Mouse (Mus musculus) frontal cortex, adult 2 months (tissue): ENCODE data around the gene Tjp3. TPM values are rescaled to one million over a fixed set of nuclear protein-coding genes. Genes with fewer than 3 reads are reported as not detected.

ENCODE experiments used
- DNase-seq, 2 experiments: peaks; one replicate each; pipeline ENCODE4 v3.0.0; 2022; ENCODE audit warnings: low spot score in 1 of 2; ENCODE audit errors: extremely low spot score in 1 of 2
- polyA plus RNA-seq: library from polyadenylated mRNA; depleted of rRNA; stranded (reverse); fragments of >200 nt; gene quantifications from 2 replicates; pipeline ENCODE4 v1.2.3, GENCODE M21; 2012; rRNA removed

Gene Tjp3
- polyA plus RNA-seq, result 0.34 and 0.46 TPM in 2 replicates

- peak in 1 of 2 experiments; percentile 5 for DNase-seq
These were observed at the start of gene Tjp3 for GRCm38 (mm10) chr10:81291511-81292104. Gene Tjp3 (minus strand): TSS chr10:81291581.

- DNase-seq, result no peak
These were observed 49.4 kb upstream of the Tjp3 start for GRCm38 (mm10) chr10:81340551-81341332.

GRCm38 (mm10) chr10:81336558-81336957 lies 45.2 kb upstream of the Tjp3 start:
- DNase-seq, result no peak

DNA sequence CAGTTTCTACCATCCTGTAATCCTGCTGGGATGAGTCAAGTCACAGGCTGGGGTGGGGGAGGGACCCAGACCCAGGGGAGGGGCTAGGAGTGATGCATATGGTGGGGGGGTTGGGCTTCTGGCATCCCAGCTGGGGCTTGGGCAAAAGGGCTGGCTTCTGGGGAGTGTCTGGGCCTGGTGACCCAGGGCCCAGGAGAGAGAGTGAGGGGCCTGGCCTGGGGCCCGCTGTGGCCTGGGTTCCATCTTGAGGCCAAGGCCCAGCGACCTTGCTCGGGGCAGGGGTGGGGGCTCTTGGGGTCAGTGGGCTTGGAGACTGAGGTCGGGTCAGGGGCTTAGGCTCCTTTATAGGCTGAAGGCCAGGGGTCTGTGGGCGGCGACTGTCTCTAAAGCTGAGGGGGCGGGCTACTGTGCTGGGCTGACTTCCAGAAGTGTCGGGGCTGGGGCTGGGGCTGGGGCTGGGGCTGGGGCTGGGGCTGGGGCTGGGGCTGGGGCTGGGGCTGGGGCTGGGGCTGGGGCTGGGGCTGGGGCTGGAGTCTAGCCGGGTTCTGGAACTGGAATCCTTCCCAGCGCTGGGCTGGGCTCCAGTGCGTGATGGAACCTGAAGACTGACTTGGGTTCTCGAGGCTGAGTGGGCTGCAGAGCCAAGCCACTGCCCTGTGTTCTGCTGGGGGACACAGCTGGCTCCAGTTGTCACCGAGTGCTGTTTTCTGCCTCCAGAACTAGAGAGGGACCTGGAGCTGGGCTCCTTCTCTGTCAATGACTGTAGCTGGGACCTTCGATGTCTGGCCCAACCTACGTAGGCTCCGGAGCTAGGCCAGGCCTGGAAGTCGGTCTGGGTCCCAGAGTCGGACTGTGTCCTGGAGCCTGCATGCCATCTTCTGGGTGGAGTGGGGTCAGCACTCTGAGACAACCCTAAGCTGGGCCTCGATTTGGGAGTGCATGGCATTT lies 44.3 kb upstream of the Tjp3 start:
- DNase-seq, result no peak

- DNase-seq, result no peak
These were observed 42.9 kb upstream of the Tjp3 start for GRCm38 (mm10) chr10:81334324-81334723.

DNA sequence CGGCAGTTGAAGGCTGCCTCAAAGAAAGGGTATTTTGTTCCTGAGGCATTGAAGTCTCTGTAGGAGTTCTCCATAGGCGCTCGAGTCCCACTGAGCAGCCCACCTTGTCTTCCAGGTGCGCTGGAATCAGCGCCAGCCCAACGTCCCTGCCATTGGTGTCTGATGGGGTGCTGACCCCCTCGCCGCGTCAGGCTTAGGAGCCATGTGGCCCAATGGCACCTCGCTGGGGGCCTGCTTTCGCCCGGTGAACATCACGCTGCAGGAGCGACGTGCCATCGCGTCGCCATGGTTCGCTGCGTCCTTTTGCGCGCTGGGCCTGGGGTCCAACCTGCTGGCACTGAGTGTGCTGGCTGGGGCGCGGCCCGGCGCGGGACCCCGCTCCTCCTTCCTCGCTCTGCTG lies 40.9 kb upstream of the Tjp3 start:
- no peak for DNase-seq

- no peak for DNase-seq
These were observed 38.6 kb upstream of the Tjp3 start for GRCm38 (mm10) chr10:81330007-81330406.

DNA sequence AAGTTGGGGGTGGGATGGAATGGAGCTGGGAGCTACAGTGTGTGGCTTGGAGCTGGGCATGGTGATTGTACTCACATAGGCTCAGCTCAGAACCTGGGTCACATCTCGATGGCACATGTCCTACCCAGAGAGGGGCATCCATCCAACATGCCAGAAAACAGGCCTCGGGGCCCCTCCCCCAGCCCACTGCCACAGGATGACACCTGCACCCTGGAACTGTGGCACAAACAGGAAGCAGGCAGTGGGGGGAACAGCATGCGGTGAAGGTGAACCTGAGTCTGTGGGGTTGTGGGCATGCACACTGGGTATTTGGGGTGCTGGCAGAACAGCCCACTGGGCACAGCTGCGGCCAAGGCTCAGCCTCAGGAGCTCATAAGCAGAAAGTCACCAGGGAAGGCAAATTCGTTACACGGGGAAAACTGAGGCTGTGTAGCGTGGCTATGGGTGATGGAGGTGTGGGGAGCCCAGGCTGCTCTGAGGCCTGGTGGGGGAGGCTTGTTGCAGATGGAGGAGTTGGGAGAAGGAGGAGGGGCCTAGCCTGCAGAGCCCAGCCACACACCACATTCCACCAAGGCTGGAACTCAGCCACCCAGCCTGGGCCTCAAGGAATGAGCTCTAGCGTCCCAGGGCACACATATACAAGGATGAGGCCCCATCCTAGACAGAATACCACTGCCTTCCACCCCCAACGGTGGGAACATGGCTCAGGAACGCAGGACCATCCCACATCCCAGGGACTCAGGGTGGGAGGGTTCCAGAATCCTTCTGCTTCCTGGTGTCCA lies 38.0 kb upstream of the Tjp3 start:
- DNase-seq, result no peak

- DNase-seq, result no peak
These were observed 37.0 kb upstream of the Tjp3 start, which contains the start of gene Tbxa2r for GRCm38 (mm10) chr10:81328386-81328785. Gene Tbxa2r (plus strand): TSS chr10:81328731.

- DNase-seq, result no peak
These were observed 36.6 kb upstream of the Tjp3 start for GRCm38 (mm10) chr10:81327959-81328358.

GRCm38 (mm10) chr10:81326858-81327257 lies 35.5 kb upstream of the Tjp3 start:
- DNase-seq, result no peak

- DNase-seq, result no peak
These were observed 34.4 kb upstream of the Tjp3 start for GRCm38 (mm10) chr10:81325781-81326180.

- no peak for DNase-seq
These were observed 33.8 kb upstream of the Tjp3 start for GRCm38 (mm10) chr10:81325176-81325575.

GRCm38 (mm10) chr10:81323791-81324530 lies 32.6 kb upstream of the Tjp3 start:
- no peak for DNase-seq

GRCm38 (mm10) chr10:81323141-81323775 lies 31.9 kb upstream of the Tjp3 start:
- no peak for DNase-seq

DNA sequence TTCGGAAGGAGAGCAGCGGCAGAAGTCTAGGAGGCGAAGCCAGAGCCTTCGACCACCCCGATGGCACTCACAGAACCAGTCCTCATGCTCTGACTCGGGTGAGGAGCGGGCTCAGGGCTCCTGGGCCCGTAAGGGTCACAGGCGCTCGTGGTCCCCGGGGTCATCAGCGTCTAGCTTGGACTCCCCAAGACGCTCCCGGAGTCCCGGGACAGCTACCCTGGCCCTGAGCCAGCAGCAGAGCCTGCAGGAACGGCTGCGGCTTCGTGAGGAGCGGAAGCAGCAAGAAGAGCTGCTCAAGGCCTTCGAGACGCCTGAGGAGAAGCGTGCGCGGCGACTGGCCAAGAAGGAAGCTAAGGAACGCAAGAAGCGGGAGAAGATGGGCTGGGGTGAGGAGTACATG lies 31.1 kb upstream of the Tjp3 start:
- no peak for DNase-seq

GRCm38 (mm10) chr10:81321436-81321835 lies 30.1 kb upstream of the Tjp3 start:
- DNase-seq, result no peak

DNA sequence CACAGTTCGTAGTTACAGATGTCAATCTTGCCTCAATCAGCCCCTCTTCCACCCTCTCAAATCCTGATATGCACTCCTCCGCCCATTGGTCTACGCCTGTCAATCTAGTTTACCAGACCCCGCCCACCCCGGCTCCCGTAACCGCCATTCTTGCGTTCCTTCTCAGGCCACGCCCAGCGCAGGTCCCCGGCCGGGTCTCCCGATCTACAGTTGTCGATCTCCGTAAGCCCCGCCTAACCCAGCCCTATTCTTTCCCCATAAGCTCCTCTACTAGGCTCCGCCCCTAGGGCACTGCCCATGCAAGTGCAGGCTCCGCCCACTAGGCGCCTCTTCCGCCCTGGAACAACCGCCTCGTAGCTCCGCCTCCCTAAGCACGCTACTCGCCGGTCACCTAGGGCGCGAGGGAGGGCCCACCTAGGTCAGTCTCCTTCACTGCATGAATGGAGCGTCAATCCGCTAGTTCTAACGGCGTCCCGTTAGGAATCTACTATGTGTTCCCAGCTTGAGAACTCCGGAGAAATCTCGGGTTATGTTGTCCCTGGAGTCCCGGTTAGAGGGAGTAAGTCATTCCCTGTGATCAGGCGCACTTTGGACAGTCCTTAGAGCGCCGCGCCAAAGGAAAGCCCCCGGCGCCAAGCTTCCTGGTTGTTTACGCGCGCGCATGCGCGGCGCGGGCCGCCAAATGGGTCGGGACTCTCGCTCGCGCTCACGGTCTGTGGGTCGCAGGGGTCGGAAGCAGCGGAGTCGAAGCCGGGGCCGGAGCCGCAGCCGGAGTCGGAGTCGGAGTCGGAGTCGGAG lies 29.4 kb upstream of the Tjp3 start, which contains the start of gene Cactin:
TSS of gene Cactin (plus strand) at position 554 of the 798 bp plus-strand sequence.
- peak; percentile 99 for DNase-seq
